Mouse (Mus musculus) bone marrow, adult 2 months (tissue): ENCODE data around the gene Tmem50b.

ENCODE experiments used
- CTCF ChIP-seq: fragments of 200-500 bp; IDR thresholded peaks from 2 replicates; pipeline ENCODE4 v1.5.1; 2011; ENCODE audit warnings: low read length, control low read depth; ENCODE audit not compliant: control insufficient read depth, insufficient read depth
- POLR2A ChIP-seq: fragments of 200-500 bp; IDR thresholded peaks from 2 replicates; pipeline ENCODE4 v1.6.1; 2011; ENCODE audit warnings: low read depth, mild to moderate bottlenecking, control low read depth, low read length, borderline replicate concordance; ENCODE audit not compliant: control insufficient read depth

- no peak for TF ChIP-seq POLR2A
- no peak for TF ChIP-seq CTCF
Observed at GRCm38 (mm10) chr16:91543619-91544018, 54.0 kb downstream of the Tmem50b start.
